Mouse (Mus musculus) thymus, postnatal 14 days (tissue): ENCODE measurements around the gene Gbx1.
A peak's percentile ranks its signal among the peaks of the same experiment; 100 is the strongest.
"Not testable (repeated sequence)": the region's sequence is repeated elsewhere in the genome, so short reads cannot be mapped to it uniquely, and the experiment has no call there.

Experiments used
- DNase-seq: peaks from one replicate; pipeline ENCODE4 v3.0.0; 2021

The Gbx1 gene

DNA sequence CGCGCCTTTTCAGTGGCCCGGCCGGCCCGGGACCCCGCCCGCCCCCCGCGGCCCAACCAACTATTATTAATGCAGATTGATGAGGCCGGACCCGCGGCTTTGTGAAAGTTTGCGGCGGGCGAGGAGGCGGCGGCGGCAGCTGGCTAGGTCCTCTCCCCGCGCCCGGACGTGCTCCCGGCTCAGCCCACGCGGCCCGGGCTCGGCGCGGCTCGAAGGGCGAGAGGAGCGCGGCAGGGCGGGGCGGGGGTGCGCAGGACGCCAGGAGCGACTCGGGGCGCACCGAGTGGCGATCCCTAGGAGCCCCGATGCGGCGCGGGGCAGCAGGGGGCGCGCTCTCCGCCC lies at the start of gene Gbx1:
Gene Gbx1 (minus strand): TSS at position 314 of the 342 bp plus-strand sequence.
- DNase-seq: peak; percentile 27

DNA sequence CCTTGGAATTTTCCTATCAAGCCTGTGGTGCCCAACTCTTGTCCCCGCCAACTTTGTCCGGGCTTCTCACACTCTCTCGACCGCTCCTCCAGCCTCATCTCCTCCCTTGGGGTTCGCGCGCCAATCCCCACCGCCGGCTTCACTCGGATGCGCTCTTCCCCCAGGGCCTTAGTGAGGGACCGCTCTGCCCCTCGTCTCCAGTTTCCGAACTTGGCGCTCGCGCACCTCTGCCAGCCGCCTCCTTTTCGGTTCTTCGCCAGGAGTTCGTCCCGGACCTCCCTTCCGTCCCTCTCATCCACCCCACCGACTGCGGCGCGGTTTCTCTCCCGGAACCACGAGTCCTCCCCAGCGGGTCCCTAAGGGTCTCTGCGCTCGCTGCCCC lies 49.8 kb upstream of the Gbx1 start:
- DNase-seq: no peak

DNA sequence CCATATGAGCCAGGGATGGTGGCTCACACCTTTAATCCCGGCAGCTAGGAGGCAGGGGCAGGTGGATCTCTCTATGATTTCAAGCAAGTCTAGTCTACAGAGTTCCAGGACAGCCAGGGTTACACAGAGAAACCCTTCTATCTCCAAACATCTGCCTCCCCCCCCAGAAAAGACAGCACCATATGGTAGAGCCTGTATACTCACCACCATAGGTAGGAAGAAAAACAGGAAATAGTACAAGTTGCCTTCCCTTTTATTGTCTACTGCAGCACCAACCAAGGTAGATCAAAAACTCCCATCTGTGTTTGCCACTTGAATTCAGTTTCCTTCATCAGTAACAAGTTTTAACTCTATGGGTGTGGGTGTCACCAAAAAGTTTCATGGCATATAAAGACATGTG lies 48.9 kb upstream of the Gbx1 start:
- no peak for DNase-seq

DNA sequence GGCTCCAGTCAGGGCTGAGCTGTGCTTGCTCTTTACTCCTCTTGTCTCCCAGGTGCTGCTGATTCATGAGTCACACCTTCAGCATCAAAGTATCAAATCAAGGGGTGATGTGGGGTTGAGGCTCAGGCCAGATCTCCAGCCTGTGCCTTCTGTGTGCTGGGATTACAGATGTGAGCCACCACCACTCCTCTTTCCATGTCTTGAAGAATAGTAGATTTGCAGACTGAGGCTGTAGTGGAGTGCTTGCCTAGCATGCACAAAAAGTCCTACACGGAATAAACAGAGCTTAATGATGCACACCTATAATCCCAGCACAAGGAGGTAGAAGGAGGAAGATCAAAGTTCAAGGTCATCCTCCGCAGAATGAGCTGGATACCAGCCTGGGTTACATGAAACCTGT lies 29.7 kb upstream of the Gbx1 start, which contains the start of gene 4931409K22Rik:
Gene 4931409K22Rik (minus strand): TSS at position 101 of the 400 bp plus-strand sequence.
- no peak for DNase-seq

DNA sequence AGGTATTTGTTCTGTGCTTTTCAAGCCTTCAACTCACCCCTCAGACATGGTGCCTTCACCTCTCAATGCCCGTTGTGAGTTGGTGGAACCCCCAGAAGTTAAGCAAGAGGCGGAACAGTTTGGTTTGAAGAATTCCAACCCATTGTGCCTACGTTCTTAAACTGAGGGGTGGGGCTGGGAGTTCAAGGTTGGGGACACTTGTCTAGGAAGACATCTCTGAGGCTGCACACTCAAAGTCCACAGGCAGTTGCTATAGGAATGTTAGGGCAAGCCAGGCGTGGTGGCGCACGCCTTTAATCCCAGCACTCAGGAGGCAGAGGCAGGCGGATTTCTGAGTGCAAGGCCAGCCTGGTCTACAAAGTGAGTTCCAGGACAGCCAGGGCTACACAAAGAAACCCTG lies 28.3 kb upstream of the Gbx1 start:
- DNase-seq: not testable (repeated sequence)

DNA sequence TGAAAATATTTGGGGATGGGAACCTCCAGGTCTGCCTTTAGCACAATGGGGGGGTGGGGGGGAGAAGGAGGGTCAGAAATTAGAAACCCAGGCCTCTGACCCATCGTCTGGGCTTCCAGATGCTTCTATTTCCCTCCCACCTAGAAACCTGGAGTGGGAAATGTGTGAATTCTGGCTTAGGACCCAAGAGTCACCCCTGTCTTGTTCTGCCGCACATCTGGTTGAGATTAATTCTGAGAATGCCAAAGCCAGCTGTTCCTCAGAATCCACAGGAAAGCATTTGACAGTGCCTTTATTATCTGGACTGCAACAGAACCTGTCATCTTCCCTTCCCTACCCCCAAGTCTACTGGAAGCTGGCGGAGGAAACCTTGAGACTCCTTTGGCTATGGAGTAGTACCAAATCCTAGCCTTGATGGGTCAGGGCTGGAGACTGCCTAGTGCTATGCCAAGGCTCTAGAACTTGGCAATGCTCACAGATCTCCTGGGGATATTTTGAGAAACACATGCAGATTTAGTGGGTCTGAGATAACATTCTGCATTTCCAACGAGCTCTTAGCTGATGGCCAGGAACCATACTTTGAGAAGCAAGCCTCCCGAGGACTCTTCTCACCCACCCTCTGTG lies 26.7 kb upstream of the Gbx1 start:
- DNase-seq: no peak

DNA sequence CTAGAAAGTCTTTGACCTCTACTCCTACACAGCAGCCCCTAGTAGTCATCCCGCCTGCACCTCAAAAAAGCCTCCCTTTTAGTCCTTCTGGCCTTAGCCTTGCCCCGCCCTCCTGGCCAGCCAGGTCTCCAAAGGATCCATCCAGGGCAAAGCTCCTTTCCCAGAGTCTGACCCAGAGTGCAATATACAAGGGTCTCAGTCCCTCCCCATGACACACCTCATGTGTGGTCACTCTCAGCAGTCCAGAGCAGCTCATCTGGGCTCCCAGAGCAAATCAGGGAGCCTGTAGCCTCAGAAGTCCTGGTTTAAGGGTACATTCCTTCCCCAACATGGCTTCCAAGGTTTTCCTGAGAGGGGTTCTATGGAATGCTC lies 24.3 kb upstream of the Gbx1 start:
- DNase-seq: no peak

DNA sequence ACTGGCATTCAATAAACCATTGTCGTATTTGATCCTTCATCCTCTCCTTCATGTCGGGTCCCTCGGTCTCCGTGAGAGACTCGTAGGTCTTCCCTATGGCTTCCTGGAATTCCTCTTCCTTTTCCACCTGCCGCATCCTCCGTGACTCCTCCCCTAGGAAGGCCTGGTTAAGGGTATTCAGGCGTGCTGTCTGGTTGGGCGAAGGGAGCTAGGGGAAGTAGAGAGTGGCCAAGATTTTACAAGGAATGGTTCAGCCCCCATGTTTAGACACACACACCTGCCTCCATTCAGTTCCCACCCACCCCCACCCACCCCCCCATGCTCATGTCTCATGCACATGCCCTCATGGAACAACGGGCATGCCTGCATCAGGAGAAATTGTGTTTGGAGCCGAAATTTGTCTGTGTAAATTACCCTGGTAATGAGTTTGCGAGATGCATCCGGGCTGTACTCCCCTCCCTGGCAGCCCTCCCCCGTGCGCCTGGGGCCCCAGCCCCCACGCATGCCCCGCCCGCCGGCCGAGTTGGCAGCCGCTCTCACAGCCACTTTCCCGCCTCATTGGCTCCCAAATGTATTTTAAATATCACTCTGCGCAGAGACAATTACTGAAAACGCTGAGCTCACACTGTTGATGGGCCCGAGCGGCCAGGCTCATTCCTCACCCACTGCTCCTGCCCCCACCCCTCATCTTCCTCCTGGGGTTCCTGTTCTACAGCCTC lies 23.8 kb upstream of the Gbx1 start:
- DNase-seq: peak; percentile 69

DNA sequence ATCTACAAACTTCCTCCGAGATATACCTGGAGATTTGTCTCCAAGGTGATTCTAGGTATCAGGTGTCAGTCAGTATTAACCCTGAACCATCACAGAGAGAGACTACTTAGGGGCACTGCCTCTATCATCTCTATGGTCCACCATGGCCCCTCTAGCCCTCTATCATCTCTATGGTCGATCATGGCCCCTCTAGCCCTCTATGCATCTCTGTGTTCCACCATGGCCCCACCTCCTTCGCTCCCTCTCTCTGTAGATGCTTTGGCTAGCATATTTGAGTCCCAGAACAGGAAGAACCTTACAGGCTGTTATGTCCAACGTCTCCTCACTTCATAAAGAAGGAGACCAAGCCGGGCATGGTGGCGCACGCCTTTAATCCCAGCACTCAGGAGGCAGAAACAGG lies 15.6 kb upstream of the Gbx1 start:
- no peak for DNase-seq

DNA sequence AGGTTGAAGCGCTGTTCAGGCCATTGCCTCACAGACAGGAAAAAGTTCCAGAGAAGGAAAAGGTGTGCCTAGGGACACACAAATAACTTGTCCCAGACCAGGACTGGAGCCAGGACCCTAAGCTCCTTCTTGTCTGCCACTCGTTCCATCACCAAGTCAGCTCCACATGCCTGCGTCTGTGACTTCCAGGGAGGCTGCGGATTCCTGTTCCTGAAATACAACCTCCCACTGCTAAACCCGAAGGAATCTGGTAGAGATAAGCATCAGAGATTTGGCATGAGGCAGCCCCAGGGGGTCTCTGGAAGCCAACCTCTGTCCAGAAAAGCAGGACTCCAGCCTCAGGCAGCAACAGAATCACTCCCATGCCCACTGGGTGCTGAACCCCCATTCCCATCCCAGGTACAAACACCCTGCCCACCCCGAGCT lies 14.2 kb upstream of the Gbx1 start:
- DNase-seq: no peak

DNA sequence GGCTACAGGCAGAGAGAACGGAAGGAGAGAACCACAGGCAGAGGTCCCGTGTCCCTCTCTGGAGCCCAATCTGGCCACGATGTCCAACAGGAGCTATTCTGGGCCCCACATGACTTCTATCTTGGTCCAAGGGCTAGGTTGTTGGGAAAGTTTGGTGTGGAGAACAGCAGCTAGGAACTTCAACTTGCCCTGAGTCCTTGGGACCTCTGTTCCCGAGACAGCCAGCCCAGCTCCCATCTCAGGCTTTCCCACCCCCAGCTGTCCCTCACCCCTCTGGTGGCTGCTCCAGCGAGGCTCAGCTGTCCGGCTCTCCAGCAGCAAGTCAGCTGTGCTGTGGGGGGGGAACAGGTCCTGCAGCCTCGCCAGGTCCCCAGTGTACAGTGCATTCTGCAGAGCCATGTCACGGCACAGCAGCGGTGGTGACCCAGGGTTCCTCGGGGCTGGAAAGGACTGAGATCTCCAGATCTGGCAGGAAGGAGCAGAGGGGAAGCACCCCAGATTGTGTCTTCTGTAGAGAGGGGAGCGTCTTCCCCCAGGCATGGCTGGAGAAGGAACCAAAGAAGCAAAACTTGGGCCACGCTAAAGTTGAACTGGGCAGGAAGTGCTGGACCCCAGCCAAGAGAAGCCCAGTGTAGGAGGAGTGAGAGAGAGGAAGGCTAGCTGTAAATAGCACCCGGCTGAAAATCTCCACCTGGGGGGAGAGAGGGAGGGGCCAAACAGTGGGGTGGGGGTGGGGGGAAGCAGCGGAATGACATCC lies 13.6 kb upstream of the Gbx1 start, which contains the start of gene Asb10:
Gene Asb10 (minus strand): TSS at position 592 of the 757 bp plus-strand sequence.
- DNase-seq: no peak

DNA sequence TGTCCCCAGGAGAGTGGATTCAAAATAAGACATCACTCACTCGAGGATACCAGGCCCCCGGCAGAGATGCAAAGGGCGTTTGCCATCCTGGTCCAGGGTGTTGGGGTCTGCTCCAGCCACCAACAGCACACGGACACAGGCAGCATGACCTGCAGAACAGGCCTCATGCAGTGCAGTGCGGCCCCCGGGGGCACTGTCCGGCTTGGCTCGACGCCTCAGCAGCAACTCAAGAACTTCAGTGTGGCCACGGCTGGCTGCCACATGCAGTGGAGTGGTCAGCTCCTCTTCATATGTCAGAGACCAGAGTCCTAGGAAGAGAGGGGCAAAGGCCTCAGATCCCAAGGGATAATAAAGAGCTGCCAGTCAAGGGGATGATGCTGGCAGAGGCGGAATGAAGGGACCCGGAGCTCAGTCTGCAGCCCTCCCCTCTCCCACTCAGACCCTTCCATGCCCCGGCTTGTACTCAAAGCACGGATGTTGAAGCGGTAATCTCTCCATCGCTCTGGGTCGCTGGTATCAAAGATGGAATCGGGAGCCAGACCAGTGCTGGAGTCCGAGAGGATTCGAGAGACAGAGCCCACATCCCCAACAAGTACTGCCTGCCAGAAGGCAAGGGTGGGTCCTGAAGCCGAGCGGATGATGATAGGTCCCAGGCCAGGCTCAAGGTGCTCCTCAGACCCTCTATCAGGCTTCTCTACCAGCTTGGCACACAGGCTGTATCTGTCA lies 12.7 kb upstream of the Gbx1 start:
- no peak for DNase-seq

DNA sequence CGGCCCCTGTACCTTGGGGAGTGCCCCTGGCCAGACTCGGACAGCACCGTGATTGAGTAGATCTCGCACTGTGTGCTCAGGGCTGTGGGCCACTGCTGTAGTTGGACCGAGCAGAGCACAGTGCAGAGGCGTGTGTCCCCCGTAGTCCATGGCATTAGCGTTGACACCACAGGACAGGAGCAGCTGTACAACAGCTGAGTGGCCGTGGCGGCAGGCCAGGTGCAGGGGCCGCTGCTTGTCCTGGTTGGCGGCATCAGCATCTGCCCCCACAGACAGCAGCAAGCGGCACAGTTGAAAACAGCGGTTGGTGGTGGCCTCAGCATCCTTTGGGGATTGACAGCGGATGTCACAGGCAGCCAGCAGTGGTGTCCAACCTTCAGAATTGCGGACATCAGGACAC lies 10.6 kb upstream of the Gbx1 start:
- no peak for DNase-seq

DNA sequence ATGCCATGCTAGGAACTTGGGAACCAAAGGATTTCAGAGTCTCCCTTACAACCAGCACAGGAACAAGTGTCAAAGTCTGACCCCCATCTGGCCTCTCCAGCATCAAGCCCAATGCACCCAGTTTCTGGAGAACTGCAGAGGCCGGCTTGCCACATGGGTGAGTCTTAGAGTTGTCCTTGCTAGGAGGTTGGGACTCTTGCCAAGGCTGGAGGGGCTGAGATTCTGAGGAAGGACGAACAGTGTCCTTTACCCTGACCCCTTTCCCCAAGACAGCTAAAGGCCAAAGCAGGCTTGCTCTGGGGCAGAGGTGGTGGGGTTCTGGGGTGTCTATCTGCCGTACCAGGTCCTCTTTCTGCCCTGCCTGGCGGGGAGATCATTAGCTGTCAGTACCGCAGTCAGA lies 9.5 kb upstream of the Gbx1 start:
- DNase-seq: no peak

DNA sequence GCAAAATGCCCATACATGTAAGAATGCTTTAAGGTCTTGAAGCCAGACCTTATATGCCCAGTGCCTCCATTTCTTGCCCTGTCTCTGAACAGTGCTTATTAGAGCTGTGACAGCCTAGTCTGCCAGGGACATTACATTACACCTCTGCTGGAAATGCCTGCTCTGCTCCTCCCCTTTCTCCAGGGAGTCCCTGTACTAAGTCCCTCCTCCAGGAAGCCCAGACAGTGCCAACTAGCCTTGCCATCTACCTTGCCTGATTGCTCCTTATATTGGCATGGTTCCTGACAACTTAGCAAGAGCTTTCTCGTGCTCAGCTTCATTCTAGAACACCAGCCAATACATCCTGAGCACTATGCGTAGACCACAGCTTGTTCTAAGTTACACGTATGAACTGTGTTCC lies 8.7 kb upstream of the Gbx1 start:
- no peak for DNase-seq

DNA sequence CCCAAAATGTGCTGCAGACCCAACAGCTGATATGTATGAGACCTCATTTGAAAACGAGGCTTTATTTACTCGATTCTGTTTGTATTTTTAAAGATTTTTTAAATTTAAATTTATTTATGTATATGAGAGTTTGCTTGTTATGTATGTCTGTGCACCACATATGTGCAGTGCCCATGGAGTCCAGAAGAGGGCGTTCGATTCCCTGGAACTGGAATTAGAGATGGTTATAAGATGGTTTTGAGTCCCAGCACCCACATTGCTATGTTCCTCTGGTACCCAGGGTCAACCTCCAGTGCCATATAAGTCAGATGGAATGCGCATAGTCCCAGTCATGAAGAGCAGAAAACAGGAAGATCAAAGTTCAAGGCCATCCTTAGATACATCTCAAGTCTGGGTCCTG lies 7.3 kb upstream of the Gbx1 start:
- no peak for DNase-seq

DNA sequence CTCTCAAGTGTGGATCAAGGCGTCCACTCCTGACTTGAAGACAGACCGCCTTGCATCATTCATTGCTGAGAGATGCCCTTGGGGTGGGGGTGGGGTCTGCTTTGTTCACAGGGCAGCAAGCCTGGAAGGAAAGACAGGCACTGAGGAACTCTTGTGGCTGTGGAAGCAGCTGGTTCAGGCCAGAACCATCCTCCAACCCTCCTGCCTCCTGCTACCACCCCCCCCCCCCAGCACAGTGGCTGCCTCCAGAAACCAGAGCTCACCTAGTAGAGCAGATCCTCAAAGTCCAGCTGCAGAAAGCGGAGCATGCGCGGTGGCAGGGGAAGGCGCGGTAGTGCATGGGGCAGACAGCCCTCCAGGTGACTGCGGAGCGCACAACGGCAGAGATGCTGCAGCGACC lies 6.4 kb upstream of the Gbx1 start:
- no peak for DNase-seq

DNA sequence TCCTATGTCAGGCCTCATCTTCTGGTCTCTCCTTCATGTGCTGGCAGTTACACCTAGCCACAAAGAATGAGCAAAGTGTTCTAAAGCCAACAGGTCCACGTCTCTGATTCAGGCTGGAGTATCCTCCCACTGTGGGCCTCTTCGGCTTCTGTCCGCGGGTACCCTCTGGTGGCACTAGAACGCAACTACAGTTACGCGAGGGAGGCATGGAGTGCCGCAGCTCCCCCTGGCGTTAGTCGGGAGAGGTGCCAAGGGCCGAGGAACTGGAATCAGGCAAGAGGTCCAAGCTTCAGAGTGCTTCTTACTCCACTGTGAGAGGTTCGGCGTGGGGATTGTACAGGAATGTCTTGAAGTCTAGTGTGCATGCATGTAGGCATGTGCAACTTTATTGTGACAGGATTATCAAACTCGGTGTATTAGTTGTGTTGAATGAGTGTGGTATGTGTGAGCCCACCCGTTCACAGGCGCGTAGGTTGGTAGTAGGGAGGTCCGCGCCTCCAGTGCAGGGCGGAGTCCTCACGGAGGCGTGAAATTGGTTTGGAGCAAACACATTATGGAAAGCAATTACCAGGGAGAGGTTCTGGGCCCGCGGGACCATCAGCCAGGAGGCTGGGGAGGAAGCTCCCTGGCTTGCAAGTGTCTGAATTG lies 3.2 kb upstream of the Gbx1 start:
- DNase-seq: peak; percentile 87

DNA sequence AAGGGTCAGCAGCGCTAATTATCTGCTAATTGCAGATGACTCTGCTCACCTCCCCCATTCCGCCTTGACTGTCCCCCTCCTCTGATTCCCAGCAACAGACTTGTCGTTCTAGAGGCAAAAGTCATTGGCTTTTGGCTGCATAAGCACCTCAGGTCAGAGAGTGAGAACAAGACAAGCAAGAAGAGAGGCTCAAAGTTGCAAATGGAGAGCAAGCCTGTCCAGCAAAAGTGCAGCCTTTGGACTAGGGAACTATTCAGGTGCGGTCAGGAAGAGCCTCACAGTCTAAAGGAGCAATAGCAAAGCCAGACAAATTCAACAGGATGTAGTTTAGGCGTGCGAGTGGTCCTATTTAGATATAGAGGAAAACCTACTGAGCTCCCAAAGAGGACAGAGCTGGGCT lies 778 bp upstream of the Gbx1 start:
- DNase-seq: no peak

DNA sequence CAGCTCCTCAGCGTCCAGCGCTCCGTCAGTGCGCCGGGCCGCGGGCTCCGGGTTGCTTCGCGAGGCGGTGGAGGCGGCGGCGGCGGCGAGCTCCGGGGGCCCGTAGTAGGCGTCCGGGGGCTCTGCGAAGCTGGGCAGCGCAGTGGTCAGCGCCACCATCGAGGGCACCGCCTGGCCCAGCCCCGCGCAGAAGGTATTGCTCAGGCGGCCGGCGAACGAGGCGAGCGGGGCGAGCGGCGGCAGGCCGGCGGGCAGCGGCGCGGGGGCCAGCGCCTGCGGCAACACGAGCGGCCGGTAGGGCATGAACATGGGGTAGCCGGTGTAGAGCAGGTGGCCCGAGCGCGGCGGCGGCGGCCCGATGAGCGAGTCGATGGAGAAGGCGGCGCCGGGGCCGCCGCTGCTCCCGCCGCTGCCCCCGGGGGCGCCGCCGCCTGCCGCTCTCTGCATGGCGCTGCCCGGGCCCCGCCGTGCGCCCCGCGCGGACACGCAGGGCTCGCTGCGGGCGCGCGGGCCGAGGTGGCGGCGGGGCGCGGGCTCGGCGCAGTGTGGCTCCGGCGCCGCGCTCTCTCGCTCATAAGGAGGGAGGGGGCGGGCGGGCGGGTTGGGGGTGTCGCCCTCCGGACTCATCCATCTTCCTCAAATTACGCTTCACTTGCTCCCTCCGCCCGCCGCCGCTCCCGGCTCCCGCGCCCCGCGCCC lies 663 bp downstream of the Gbx1 start:
- DNase-seq: no peak

DNA sequence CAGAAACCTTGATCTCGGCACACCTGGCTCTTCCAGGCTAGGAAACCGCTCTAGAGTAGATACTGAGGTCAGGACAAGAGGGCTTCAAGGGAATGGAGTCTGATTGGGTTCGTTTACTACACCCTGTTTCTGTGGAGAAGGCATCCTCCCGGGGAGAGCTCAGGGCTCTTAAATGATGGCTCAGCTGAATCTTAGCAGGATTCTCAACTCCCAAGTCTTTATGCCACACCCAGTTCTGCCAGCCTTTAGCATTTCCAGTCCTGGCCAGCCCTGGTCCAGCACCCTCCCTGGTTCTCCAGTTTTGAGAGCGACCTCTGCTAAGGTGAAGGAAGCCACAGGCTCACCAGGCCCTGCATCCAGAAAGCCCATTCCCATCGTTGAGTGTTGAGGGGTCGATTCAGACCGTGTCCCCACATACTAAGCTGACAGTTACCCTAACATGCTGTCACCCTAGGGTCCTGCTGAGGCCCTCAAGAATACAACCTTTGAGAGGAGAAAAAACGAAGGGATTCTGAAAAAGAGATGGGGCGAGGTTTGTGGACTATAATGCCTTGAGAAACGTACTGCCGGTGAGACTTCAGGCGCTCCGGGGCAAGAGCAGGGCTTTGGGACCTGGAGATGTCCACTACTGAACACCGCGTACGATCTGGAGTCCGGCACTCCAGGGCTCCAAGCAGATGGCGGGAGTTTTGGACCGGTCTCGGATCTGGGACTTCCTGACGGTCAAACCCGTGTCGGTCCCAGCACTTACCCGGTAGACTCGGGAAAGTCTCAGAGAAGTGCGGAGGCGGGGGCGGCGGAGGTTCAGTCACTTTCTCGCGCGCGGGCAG lies 1.4 kb downstream of the Gbx1 start:
- no peak for DNase-seq
